Mouse (Mus musculus) megakaryocyte, embryonic 14.5 days (primary cell): Measurements from ENCODE around the gene Tmem147. TPM values are rescaled to one million over a fixed set of nuclear protein-coding genes. Genes with fewer than 3 reads are reported as not detected.
A peak's percentile ranks its signal among the peaks of the same experiment; 100 is the strongest.

ENCODE experiments used
- H3K27me3 ChIP-seq: replicated peaks from 2 replicates; pipeline ENCODE3; 2012; ENCODE audit warnings: inconsistent platforms
- H3K36me3 ChIP-seq: replicated peaks from 2 replicates; pipeline ENCODE3; 2012; ENCODE audit warnings: low read length, inconsistent platforms, mixed read lengths
- H3K4me1 ChIP-seq: 2 replicates; pipeline ENCODE4 v1.6.1; 2012; ENCODE audit warnings: inconsistent platforms
- H3K4me3 ChIP-seq: replicated peaks from 2 replicates; pipeline ENCODE3; 2012; ENCODE audit warnings: moderate library complexity, mild to moderate bottlenecking, inconsistent platforms
- H3K9me3 ChIP-seq: 2 replicates; pipeline ENCODE4 v1.6.1; 2012; ENCODE audit warnings: inconsistent platforms
- FLI1 ChIP-seq: IDR thresholded peaks from 2 replicates; pipeline ENCODE4 v1.6.1; 2012; ENCODE audit warnings: low read length, inconsistent platforms, mixed read lengths
- GATA1 ChIP-seq: IDR thresholded peaks from 3 replicates; pipeline ENCODE4 v1.6.1; 2012; ENCODE audit warnings: mixed read lengths, low read length, inconsistent platforms, borderline replicate concordance
- polyA plus RNA-seq: library from polyadenylated mRNA; stranded (reverse); fragments of >175 nt; gene quantifications from 2 replicates; pipeline ENCODE4 v1.2.3, GENCODE M21; 2012; ENCODE audit warnings: low replicate concordance; ENCODE audit not compliant: insufficient read depth

Gene Tmem147
- polyA plus RNA-seq, 1 experiment, result 25.4 TPM

GRCm38 (mm10) chr7:30728214-30728613 is 1.1 kb downstream of the Tmem147 start:
- TF ChIP-seq GATA1 (no peak), FLI1 (no peak)
- no peaks in the 10 kb centered on the region for H3K27me3 ChIP-seq
- no peaks in the 10 kb centered on the region for H3K9me3 ChIP-seq
- H3K4me1 ChIP-seq, result peaks cover 42% of the 10 kb centered on the region
- peaks cover 55% of the 10 kb centered on the region for H3K36me3 ChIP-seq
- peak overlapping the region; percentile 97 for H3K4me3 ChIP-seq

- H3K4me1 ChIP-seq, result peaks cover 45% of the 10 kb centered on the region
- TF ChIP-seq FLI1, result no peak
- TF ChIP-seq GATA1, result no peak
These were observed 5.9 kb downstream of the Tmem147 start for GRCm38 (mm10) chr7:30723274-30723953.

GRCm38 (mm10) chr7:30721286-30721685 is 8.1 kb downstream of the Tmem147 start:
- TF ChIP-seq FLI1 (no peak), GATA1 (no peak)

More at GRCm38 (mm10) chr7:30723274-30723953, 5.9 kb downstream of the Tmem147 start:
- Histone ChIP-seq H3K9me3 (no peaks in the 10 kb centered on the region), H3K27me3 (peaks cover 29% of the 10 kb centered on the region), H3K36me3 (peaks cover 32% of the 10 kb centered on the region), H3K4me3 (no peak overlapping the region)

DNA sequence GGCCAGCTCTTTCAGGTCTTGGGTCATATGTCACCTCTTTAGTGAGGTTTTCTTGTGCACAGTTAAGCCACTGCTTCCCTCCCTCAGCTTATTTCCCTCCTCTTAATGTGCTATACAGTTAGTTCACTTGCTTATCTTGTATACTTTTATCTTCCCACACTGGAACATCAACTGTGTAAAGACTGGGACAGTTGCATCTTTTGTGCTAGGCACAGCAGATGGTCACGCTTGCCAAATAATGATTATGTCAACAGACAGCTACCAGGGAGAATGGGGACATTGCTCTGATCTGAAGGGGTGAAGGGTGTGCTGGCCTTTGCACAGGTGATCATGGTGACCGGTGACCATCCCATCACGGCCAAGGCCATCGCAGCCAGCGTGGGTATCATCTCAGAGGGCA is 9.7 kb downstream of the Tmem147 start:
- TF ChIP-seq GATA1, result no peak
- Histone ChIP-seq H3K9me3 (0 out of 2 replicates have a peak, but pooled peaks cover 3% of the 10 kb centered on the region), H3K4me3 (no peak overlapping the region), H3K27me3 (peaks cover 65% of the 10 kb centered on the region), H3K4me1 (peaks cover 57% of the 10 kb centered on the region), H3K36me3 (no peaks in the 10 kb centered on the region)

More at GRCm38 (mm10) chr7:30721286-30721685, 8.1 kb downstream of the Tmem147 start:
- Histone ChIP-seq H3K4me1 (peaks cover 53% of the 10 kb centered on the region), H3K9me3 (no peaks in the 10 kb centered on the region), H3K36me3 (peaks cover 12% of the 10 kb centered on the region), H3K27me3 (peaks cover 49% of the 10 kb centered on the region), H3K4me3 (no peak overlapping the region)

DNA sequence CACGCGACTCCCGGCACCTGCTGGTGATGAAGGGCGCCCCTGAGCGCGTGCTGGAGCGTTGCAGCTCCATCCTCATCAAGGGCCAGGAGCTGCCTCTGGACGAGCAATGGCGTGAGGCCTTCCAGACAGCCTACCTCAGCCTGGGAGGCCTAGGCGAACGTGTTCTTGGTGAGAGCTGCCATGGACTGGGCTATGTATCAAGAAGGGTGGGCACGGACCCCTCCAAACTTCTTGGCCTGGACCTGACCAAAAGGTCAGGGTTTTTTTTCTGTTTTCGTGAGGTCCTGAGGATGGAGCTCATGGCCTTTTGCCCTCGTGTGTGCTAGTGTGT is 11.7 kb downstream of the Tmem147 start:
- 0 out of 2 replicates have a peak, but pooled peaks cover 3% of the 10 kb centered on the region for H3K9me3 ChIP-seq
- H3K4me1 ChIP-seq, result peaks cover 64% of the 10 kb centered on the region
- peaks cover 73% of the 10 kb centered on the region for H3K27me3 ChIP-seq
- H3K36me3 ChIP-seq, result no peaks in the 10 kb centered on the region
- no peak for TF ChIP-seq FLI1
- no peak for TF ChIP-seq GATA1
- peak overlapping the region; percentile 87 for H3K4me3 ChIP-seq

GRCm38 (mm10) chr7:30717006-30717715 is 12.2 kb downstream of the Tmem147 start:
- TF ChIP-seq GATA1, result no peak
- no peak for TF ChIP-seq FLI1
- Histone ChIP-seq H3K36me3 (no peaks in the 10 kb centered on the region), H3K27me3 (peaks cover 72% of the 10 kb centered on the region), H3K9me3 (0 out of 2 replicates have a peak, but pooled peaks cover 3% of the 10 kb centered on the region), H3K4me3 (peak overlapping the region; percentile 87), H3K4me1 (peaks cover 58% of the 10 kb centered on the region)

DNA sequence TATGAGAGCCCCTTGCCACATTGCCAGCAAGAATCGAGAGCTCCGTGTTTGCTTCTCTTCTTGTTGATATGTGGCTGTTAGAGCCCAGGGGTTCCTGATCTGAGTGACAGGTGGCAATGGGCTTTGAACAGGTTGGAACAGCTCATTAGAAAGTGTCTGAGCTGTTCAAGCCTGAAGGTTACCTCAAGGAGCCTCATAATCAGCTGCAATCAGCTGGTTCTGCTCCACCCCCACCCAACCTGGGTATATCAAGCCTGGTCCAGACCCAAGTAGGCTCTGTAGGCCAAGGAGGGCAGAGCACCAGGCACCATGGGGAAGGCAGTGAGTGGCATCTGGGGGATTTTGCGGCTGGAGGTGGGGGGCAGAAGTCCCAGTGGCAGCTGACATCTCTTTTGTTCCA is 17.4 kb downstream of the Tmem147 start, which contains the start of gene Atp4a:
Gene Atp4a, plus strand, starts transcription at position 268 of the 400 bp plus-strand sequence.
- H3K9me3 ChIP-seq, result 0 out of 2 replicates have a peak, but pooled peaks cover 3% of the 10 kb centered on the region
- peaks cover 50% of the 10 kb centered on the region for H3K4me1 ChIP-seq
- TF ChIP-seq GATA1 (no peak), FLI1 (no peak)
- H3K36me3 ChIP-seq, result no peaks in the 10 kb centered on the region
- H3K27me3 ChIP-seq, result peaks cover 61% of the 10 kb centered on the region
- H3K4me3 ChIP-seq, result peak within 1 kb of the TSS; percentile 16

DNA sequence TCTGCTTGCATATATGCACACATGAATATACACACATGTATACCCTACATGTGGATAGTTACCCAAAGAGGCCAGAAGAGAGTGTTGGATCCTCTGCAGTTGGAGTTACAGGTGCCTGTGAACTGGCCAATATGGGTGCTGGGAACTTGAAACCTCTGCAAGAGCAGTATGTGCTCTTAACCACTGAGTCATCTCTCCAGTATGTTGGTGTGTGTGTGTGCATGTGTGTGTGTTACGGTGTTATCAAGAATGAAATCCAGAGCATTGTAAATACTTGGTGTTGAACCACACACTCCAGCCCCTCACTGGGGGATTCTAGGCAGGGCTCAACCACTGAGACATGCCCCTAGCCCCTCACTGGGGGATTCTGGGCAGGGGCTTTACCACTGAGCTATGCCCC is 21.9 kb downstream of the Tmem147 start:
- H3K36me3 ChIP-seq, result no peaks in the 10 kb centered on the region
- TF ChIP-seq FLI1 (no peak), GATA1 (no peak)
- peaks cover 38% of the 10 kb centered on the region for H3K4me1 ChIP-seq
- peaks cover 27% of the 10 kb centered on the region for H3K27me3 ChIP-seq
- no peak overlapping the region for H3K4me3 ChIP-seq
- H3K9me3 ChIP-seq, result no peaks in the 10 kb centered on the region

DNA sequence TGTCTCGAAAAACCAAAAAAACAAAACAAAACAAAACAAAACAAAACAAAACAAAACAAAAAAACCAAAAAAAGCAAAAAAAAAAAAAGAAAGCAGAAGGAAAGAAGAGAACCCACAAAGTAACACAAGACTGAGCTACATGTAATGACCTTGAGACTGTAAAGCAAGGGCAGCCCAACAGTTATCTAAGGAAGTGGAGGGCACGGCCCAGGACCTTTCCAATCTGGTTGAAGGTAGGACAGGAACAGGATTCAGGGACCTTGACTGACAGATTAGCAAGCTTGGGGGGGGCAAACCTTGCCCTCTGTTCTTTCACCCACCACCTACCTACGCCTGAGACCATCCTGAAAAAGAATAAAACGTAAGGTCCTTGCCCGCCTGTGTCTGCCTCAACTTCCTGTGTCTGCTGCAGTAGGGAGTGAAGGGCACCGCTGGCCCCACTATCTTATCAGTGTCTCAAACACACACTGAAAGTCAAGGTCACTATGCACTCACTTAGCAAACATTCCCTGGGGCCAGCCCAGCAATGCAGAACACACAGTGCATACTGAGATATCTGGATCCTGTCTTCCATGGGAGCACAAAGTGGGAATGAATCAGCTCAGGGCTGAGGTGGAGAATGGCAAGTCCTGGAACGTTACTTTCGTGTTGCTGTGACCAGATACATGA is 23.0 kb downstream of the Tmem147 start:
- Histone ChIP-seq H3K27me3 (peaks cover 16% of the 10 kb centered on the region), H3K36me3 (no peaks in the 10 kb centered on the region), H3K4me3 (peak overlapping the region; percentile 44), H3K4me1 (peaks cover 45% of the 10 kb centered on the region), H3K9me3 (no peaks in the 10 kb centered on the region)
- TF ChIP-seq FLI1, result no peak
- TF ChIP-seq GATA1, result no peak
